Mouse (Mus musculus) heart, embryonic 14.5 days (tissue): Measurements from ENCODE around the gene Them5. TPM values are rescaled to one million over a fixed set of nuclear protein-coding genes. Genes with fewer than 3 reads are reported as not detected.

Experiments used
- ATAC-seq: fragments of 200-750 bp; cut with Nextera tagmentation; 2 replicates; pipeline ENCODE4 v1.8.0; 2017; ENCODE audit warnings: low read depth, moderate TSS enrichment; ENCODE audit not compliant: insufficient number of reproducible peaks, insufficient read depth, low FRiP score
- H3K27ac ChIP-seq, 2 experiments: fragments of 200-500 bp in 1 of 2; fragments of 300-500 bp in 1 of 2; sonication (generic) in 1 of 2; replicated peaks in 1 of 2; 2 replicates each; pipeline ENCODE4 v1.5.1; 2012 to 2014; ENCODE audit warnings: low read depth in 2 of 2, low read length in 2 of 2, control low read depth in 1 of 2, mild to moderate bottlenecking in 1 of 2, mixed read lengths in 1 of 2; ENCODE audit not compliant: control insufficient read depth in 1 of 2, insufficient read depth in 1 of 2
- H3K27me3 ChIP-seq: fragments of 300-500 bp; sonication (generic); 2 replicates; pipeline ENCODE4 v1.6.1; 2014; ENCODE audit warnings: mild to moderate bottlenecking, low read length, control low read depth; ENCODE audit not compliant: control insufficient read depth, insufficient read depth
- H3K36me3 ChIP-seq: fragments of 300-500 bp; sonication (generic); 2 replicates; pipeline ENCODE4 v1.6.1; 2014; ENCODE audit warnings: mild to moderate bottlenecking, control low read depth, low read length, mixed read lengths; ENCODE audit not compliant: control insufficient read depth, insufficient read depth
- H3K4me1 ChIP-seq, 2 experiments: fragments of 200-500 bp in 1 of 2; fragments of 300-500 bp in 1 of 2; sonication (generic) in 1 of 2; 2 replicates each; pipeline ENCODE4 v1.6.1; 2012 to 2014; ENCODE audit warnings: low read length in 2 of 2, control low read depth in 1 of 2, mixed read lengths in 1 of 2; ENCODE audit not compliant: control insufficient read depth in 2 of 2, insufficient read depth in 2 of 2
- H3K4me2 ChIP-seq: fragments of 300-500 bp; sonication (generic); 2 replicates; pipeline ENCODE4 v1.6.1; 2014; ENCODE audit warnings: mild to moderate bottlenecking, low read length
- H3K4me3 ChIP-seq, 2 experiments: fragments of 200-500 bp in 1 of 2; fragments of 300-500 bp in 1 of 2; sonication (generic) in 1 of 2; 2 replicates each; pipeline ENCODE4 v1.5.1; 2012 to 2014; ENCODE audit warnings: low read length in 2 of 2, mild to moderate bottlenecking in 2 of 2, control low read depth in 1 of 2, low read depth in 1 of 2, moderate library complexity in 1 of 2; ENCODE audit not compliant: control insufficient read depth in 1 of 2, insufficient read depth in 1 of 2
- H3K9ac ChIP-seq: fragments of 300-500 bp; sonication (generic); 2 replicates; pipeline ENCODE4 v1.6.1; 2014; ENCODE audit warnings: mild to moderate bottlenecking, low read length
- H3K9me3 ChIP-seq: fragments of 300-500 bp; sonication (generic); 2 replicates; pipeline ENCODE4 v1.6.1; 2016; ENCODE audit warnings: low read length, control low read depth; ENCODE audit not compliant: control insufficient read depth
- WGBS: fragments of 180-500 bp; shearing (Covaris S2); extraction: QIAGEN DNeasy Blood & Tissue Kit; methylation state at CpG from one replicate; pipeline ENCODE4 v1.1.7; 2014; 5-methylcytosine and 5-hydroxymethylcytosine counted together
- polyA plus RNA-seq: library from polyadenylated mRNA; unstranded; fragments of >200 nt; fragmentation: Nextera tagmentation; extraction: Ambion mirVana; gene quantifications from 2 replicates; pipeline ENCODE4 v1.2.1, GENCODE M21; 2014

Gene Them5
- polyA plus RNA-seq, 1 experiment from 2014 or later: not detected

DNA sequence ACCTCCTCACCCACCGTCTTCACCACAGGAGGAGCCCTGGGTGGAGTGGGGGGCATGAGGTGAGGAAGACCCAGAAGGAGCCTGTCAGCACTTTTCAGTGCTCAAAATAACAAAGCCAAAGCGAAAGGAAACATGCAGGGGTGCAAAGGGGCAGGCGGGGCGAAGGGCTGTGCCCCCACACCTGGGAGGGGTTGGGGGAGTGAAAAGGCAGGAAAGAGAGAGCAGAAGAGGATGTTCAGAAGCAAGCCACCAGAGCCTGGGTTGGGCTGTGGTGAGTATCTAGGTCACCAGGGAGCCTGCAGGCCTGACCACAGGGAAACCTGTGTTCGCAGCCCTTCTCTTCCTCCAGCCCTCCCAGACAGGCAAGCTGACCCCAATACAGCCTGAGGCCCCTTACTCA is 46.1 kb downstream of the Them5 start:
- no peaks in the 10 kb centered on the region for H3K4me1 ChIP-seq
- no peaks in the 10 kb centered on the region for H3K27me3 ChIP-seq
- 46% methylated on average over 5 of the region's 5 CpGs for WGBS
- H3K4me2 ChIP-seq: no peak overlapping the region
- H3K9me3 ChIP-seq: no peaks in the 10 kb centered on the region
- H3K36me3 ChIP-seq: no peaks in the 10 kb centered on the region
- no peak overlapping the region for H3K4me3 ChIP-seq
- no peak for ATAC-seq
- no peak overlapping the region for H3K9ac ChIP-seq
- no peak overlapping the region for H3K27ac ChIP-seq

DNA sequence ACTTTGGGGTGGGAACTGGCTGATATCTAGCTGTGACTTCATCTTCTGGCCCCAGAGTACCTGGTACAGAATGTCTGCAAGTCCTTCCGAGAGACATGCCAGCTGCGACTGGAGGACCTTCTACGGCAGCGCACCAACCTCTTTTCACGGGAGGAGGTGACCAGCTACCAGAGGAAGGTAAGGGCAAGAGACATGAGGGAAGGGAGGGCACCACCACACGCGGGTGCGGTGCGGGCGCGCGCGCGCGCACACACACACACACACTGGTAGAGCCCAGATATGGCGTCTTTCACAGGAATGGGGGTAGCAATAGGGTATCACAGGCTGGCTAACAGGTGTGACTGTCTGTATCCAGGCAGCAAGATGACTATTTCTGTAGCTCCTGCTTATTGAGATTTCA is 47.5 kb downstream of the Them5 start:
- H3K4me1 ChIP-seq: no peaks in the 10 kb centered on the region
- WGBS: 91% methylated on average over 16 of the region's 16 CpGs
- no peaks in the 10 kb centered on the region for H3K36me3 ChIP-seq
- H3K4me3 ChIP-seq: no peak overlapping the region
- H3K4me2 ChIP-seq: no peak overlapping the region
- no peaks in the 10 kb centered on the region for H3K27me3 ChIP-seq
- H3K9ac ChIP-seq: no peak overlapping the region
- no peak overlapping the region for H3K27ac ChIP-seq
- no peaks in the 10 kb centered on the region for H3K9me3 ChIP-seq
- no peak for ATAC-seq

DNA sequence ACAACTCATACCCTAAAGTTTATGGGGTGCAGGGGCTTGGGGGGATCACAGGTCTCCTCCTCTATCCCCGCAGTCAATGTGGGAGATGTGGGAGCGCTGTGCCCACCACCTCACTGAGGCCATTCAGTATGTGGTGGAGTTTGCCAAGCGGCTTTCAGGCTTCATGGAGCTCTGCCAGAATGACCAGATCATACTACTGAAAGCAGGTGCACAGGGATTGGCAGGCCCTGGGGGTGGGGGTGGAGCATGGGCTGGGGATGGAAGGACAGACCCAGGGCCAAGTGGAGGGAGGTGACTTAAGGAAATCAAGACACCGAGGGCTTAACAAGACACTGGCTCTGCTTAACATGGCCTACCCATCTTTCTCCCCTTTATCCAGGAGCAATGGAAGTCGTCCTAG is 49.1 kb downstream of the Them5 start:
- no peaks in the 10 kb centered on the region for H3K27me3 ChIP-seq
- no peak for ATAC-seq
- no peak overlapping the region for H3K27ac ChIP-seq
- no peak overlapping the region for H3K9ac ChIP-seq
- no peak overlapping the region for H3K4me3 ChIP-seq
- no peak overlapping the region for H3K4me2 ChIP-seq
- H3K36me3 ChIP-seq: no peaks in the 10 kb centered on the region
- WGBS: 75% methylated on average over 5 of the region's 5 CpGs
- no peaks in the 10 kb centered on the region for H3K9me3 ChIP-seq
- no peaks in the 10 kb centered on the region for H3K4me1 ChIP-seq

DNA sequence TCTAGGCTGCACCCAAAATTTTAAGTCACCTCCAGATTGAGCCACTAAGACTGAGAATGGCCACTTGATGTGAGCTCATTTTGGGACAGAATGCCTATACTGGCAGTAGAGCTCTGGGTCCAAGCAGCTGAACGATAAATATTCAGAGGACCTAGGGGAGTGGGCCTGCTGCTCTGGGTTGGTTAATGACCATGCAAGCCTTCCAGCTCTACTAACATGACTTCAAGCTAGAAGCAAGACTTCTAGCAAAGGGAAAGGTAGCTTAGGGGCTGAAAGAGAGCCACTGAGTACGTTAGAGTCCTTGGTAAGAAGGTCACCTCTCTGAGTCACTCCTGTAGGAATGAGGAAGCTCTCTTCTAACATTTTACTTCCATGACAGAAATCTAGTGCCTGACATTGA is 50.2 kb downstream of the Them5 start:
- Histone ChIP-seq H3K36me3 (no peaks in the 10 kb centered on the region), H3K9me3 (no peaks in the 10 kb centered on the region), H3K4me2 (no peak overlapping the region), H3K27ac (no peak overlapping the region), H3K4me3 (no peak overlapping the region), H3K27me3 (peaks cover 7% of the 10 kb centered on the region), H3K9ac (no peak overlapping the region), H3K4me1 (no peaks in the 10 kb centered on the region)
- no peak for ATAC-seq
- WGBS: 68% methylated on average over 2 of the region's 2 CpGs

DNA sequence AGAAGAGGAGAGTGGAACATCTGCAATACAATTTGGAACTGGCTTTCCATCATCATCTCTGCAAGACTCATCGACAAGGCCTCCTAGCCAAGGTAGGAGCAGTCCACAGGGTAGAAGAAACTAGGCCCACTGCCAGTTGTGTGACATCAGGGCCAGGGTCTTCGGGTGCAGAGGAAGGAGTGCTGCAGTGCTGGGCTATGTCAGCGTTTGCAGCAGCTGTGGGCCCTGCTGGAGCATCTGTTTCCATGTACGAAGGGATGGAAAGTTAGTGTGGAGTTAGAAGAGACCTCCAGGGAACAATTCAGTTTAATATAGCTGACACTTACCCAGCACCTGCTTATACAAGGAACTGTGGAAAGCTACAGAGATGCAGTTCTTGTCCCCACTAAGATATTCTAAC is 51.1 kb downstream of the Them5 start:
- H3K36me3 ChIP-seq: no peaks in the 10 kb centered on the region
- peaks cover 16% of the 10 kb centered on the region for H3K27me3 ChIP-seq
- H3K9ac ChIP-seq: no peak overlapping the region
- ATAC-seq: no peak
- H3K4me3 ChIP-seq: no peak overlapping the region
- WGBS: 69% methylated on average over 4 of the region's 4 CpGs
- H3K9me3 ChIP-seq: no peaks in the 10 kb centered on the region
- H3K27ac ChIP-seq: no peak overlapping the region
- H3K4me2 ChIP-seq: no peak overlapping the region
- H3K4me1 ChIP-seq: no peaks in the 10 kb centered on the region

DNA sequence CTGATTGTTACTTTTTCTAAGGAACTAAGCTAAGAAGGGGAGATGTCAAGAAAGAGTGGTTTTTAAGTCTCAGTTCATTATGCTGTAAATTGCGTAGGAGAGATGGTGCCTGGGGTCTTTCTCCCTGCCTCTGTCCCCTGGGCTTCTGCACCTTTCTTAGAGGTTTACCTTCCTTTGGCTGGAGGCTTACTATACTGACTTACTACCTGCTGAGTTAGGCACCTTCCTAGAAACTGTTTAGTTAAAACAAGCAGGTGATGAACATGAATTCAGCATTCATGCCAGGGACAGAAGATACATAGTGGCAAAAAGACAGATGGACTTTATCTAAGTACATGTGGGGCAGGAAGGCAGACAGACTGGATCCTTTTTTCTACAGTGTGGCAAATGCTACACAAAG is 54.4 kb downstream of the Them5 start:
- no peak overlapping the region for H3K27ac ChIP-seq
- ATAC-seq: no peak
- no peak overlapping the region for H3K9ac ChIP-seq
- H3K4me3 ChIP-seq: no peak overlapping the region
- no peak overlapping the region for H3K4me2 ChIP-seq
- H3K9me3 ChIP-seq: no peaks in the 10 kb centered on the region
- 66% methylated on average over 1 of the region's 1 CpGs for WGBS
- H3K36me3 ChIP-seq: no peaks in the 10 kb centered on the region
- peaks cover 48% of the 10 kb centered on the region for H3K27me3 ChIP-seq
- no peaks in the 10 kb centered on the region for H3K4me1 ChIP-seq

DNA sequence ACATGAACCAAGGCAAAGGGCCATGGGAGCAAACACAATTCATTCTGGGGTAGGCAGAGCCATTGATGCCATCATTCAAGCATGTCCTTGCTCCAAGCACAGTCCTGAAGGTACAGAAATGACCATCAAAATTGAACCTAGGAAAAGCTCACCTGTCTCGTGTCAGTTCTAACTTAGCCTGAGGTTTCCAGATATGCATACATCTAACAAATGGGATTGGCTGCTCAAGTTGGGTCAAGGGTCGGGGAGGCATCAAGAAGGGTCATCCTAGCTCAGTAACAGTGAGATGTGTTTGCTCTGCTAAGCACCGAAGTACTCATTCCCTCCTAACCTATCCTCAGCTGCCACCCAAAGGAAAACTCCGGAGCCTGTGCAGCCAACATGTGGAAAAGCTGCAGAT is 55.0 kb downstream of the Them5 start:
- H3K27me3 ChIP-seq: peaks cover 53% of the 10 kb centered on the region
- 71% methylated on average over 4 of the region's 4 CpGs for WGBS
- no peak overlapping the region for H3K9ac ChIP-seq
- H3K9me3 ChIP-seq: no peaks in the 10 kb centered on the region
- H3K27ac ChIP-seq: no peak overlapping the region
- no peaks in the 10 kb centered on the region for H3K4me1 ChIP-seq
- no peaks in the 10 kb centered on the region for H3K36me3 ChIP-seq
- H3K4me3 ChIP-seq: no peak overlapping the region
- no peak overlapping the region for H3K4me2 ChIP-seq
- no peak for ATAC-seq
